Mouse (Mus musculus) liver, adult 2 months (tissue): ENCODE data around the gene Slc6a18.

Source experiments
- CTCF ChIP-seq: fragments of 200-500 bp; IDR thresholded peaks from 2 replicates; pipeline ENCODE4 v1.5.1; 2011; ENCODE audit warnings: low read depth, low read length, control low read depth
- POLR2A ChIP-seq: fragments of 200-500 bp; IDR thresholded peaks from 2 replicates; pipeline ENCODE4 v1.6.1; 2011; ENCODE audit warnings: low read length, control low read depth; ENCODE audit not compliant: insufficient read depth; ENCODE audit errors: extremely low read depth

DNA sequence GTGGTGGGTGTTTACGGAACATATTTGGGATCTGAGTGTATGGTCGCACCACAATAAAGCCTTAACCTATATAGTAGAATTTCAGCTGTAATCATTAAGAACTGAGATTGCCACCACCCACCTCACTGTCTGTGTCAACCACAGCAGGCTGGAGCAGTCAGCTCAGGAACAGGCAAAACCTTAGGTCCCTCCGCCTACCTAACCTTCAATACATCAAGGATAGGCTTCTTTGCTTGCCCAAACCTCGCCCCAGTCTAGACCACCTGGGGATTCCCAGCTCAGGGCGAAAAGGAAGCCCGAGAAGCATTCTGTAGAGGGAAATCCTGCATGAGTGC is 51.4 kb downstream of the Slc6a18 start:
- TF ChIP-seq CTCF (no peak), POLR2A (no peak)
